Mouse (Mus musculus): ENCODE data around the gene Icos. TPM values are rescaled to one million over a fixed set of nuclear protein-coding genes. Genes with fewer than 3 reads are reported as not detected.

Icos gene
- polyA plus RNA-seq, 1 experiment from 2014 or later, result 0.14 TPM

- Histone ChIP-seq H3K9me3 (replicated peaks; ENCODE audit: control insufficient read depth, low read length) (no peaks in the 10 kb centered on the region), H3K4me1 (ENCODE audit: control insufficient read depth, insufficient read depth, low read length) (no peaks in the 10 kb centered on the region), H3K27ac (ENCODE audit: low read depth, low read length) (no peak overlapping the region), H3K36me3 (ENCODE audit: control insufficient read depth, insufficient read depth, low read length) (no peaks in the 10 kb centered on the region), H3K9ac (ENCODE audit: low read depth, low read length) (no peak overlapping the region), H3K4me2 (no peak overlapping the region), H3K4me3 (ENCODE audit: low read depth, low read length) (no peak overlapping the region), H3K27me3 (ENCODE audit: control insufficient read depth, insufficient read depth, low read length) (no peaks in the 10 kb centered on the region)
- WGBS (ENCODE audit: insufficient replicate concordance), result 38% methylated on average over 2 of the region's 2 CpGs
- no peak; the same call in 1 of the 2 replicates for ATAC-seq (replicated peaks; ENCODE audit: insufficient number of reproducible peaks, low FRiP score, low TSS enrichment)
Observed at GRCm38 (mm10) chr1:60998689-60999088, 21.0 kb downstream of the Icos start.

GRCm38 (mm10) chr1:61001786-61002354, 24.1 kb downstream of the Icos start:
- no peaks in the 10 kb centered on the region for H3K4me1 ChIP-seq (ENCODE audit: control insufficient read depth, insufficient read depth, low read length)
- ATAC-seq (replicated peaks; ENCODE audit: insufficient number of reproducible peaks, low FRiP score, low TSS enrichment), result no peak
- H3K9ac ChIP-seq (ENCODE audit: low read depth, low read length), result no peak overlapping the region
- no peak overlapping the region for H3K27ac ChIP-seq (ENCODE audit: low read depth, low read length)
- no peaks in the 10 kb centered on the region for H3K36me3 ChIP-seq (ENCODE audit: control insufficient read depth, insufficient read depth, low read length)
- no peaks in the 10 kb centered on the region for H3K27me3 ChIP-seq (ENCODE audit: control insufficient read depth, insufficient read depth, low read length)
- no peak overlapping the region for H3K4me3 ChIP-seq (ENCODE audit: low read depth, low read length)
- 82% methylated on average over 7 of the region's 7 CpGs for WGBS (ENCODE audit: insufficient replicate concordance)
- no peak overlapping the region for H3K4me2 ChIP-seq
- H3K9me3 ChIP-seq (replicated peaks; ENCODE audit: control insufficient read depth, low read length), result no peaks in the 10 kb centered on the region

- WGBS (ENCODE audit: insufficient replicate concordance), result 98% methylated on average over 2 of the region's 2 CpGs
- no peak for ATAC-seq (replicated peaks; ENCODE audit: insufficient number of reproducible peaks, low FRiP score, low TSS enrichment)
- no peak overlapping the region for H3K9ac ChIP-seq (ENCODE audit: low read depth, low read length)
- no peaks in the 10 kb centered on the region for H3K36me3 ChIP-seq (ENCODE audit: control insufficient read depth, insufficient read depth, low read length)
- no peak overlapping the region for H3K4me2 ChIP-seq
- H3K4me1 ChIP-seq (ENCODE audit: control insufficient read depth, insufficient read depth, low read length), result no peaks in the 10 kb centered on the region
- H3K27me3 ChIP-seq (ENCODE audit: control insufficient read depth, insufficient read depth, low read length), result no peaks in the 10 kb centered on the region
- no peak overlapping the region for H3K27ac ChIP-seq (ENCODE audit: low read depth, low read length)
- H3K4me3 ChIP-seq (ENCODE audit: low read depth, low read length), result no peak overlapping the region
- no peaks in the 10 kb centered on the region for H3K9me3 ChIP-seq (replicated peaks; ENCODE audit: control insufficient read depth, low read length)
Observed at GRCm38 (mm10) chr1:61006229-61006628, 28.5 kb downstream of the Icos start.

GRCm38 (mm10) chr1:61007516-61007915, 29.8 kb downstream of the Icos start:
- Histone ChIP-seq H3K4me2 (no peak overlapping the region), H3K36me3 (ENCODE audit: control insufficient read depth, insufficient read depth, low read length) (no peaks in the 10 kb centered on the region), H3K4me3 (ENCODE audit: low read depth, low read length) (no peak overlapping the region), H3K9me3 (replicated peaks; ENCODE audit: control insufficient read depth, low read length) (no peaks in the 10 kb centered on the region), H3K27me3 (ENCODE audit: control insufficient read depth, insufficient read depth, low read length) (no peaks in the 10 kb centered on the region), H3K9ac (ENCODE audit: low read depth, low read length) (no peak overlapping the region), H3K4me1 (ENCODE audit: control insufficient read depth, insufficient read depth, low read length) (no peaks in the 10 kb centered on the region), H3K27ac (ENCODE audit: low read depth, low read length) (no peak overlapping the region)
- ATAC-seq (replicated peaks; ENCODE audit: insufficient number of reproducible peaks, low FRiP score, low TSS enrichment), result no peak

GRCm38 (mm10) chr1:61016578-61017118, 38.9 kb downstream of the Icos start:
- Histone ChIP-seq H3K27ac (ENCODE audit: low read depth, low read length) (no peak overlapping the region), H3K9me3 (replicated peaks; ENCODE audit: control insufficient read depth, low read length) (no peaks in the 10 kb centered on the region), H3K4me3 (ENCODE audit: low read depth, low read length) (no peak overlapping the region), H3K27me3 (ENCODE audit: control insufficient read depth, insufficient read depth, low read length) (no peaks in the 10 kb centered on the region), H3K36me3 (ENCODE audit: control insufficient read depth, insufficient read depth, low read length) (no peaks in the 10 kb centered on the region), H3K4me1 (ENCODE audit: control insufficient read depth, insufficient read depth, low read length) (no peaks in the 10 kb centered on the region), H3K9ac (ENCODE audit: low read depth, low read length) (no peak overlapping the region), H3K4me2 (no peak overlapping the region)
- ATAC-seq (replicated peaks; ENCODE audit: insufficient number of reproducible peaks, low FRiP score, low TSS enrichment), result no peak
- WGBS (ENCODE audit: insufficient replicate concordance), result 75% methylated on average over 1 of the region's 1 CpGs

- no peaks in the 10 kb centered on the region for H3K27me3 ChIP-seq (ENCODE audit: control insufficient read depth, insufficient read depth, low read length)
- no peaks in the 10 kb centered on the region for H3K36me3 ChIP-seq (ENCODE audit: control insufficient read depth, insufficient read depth, low read length)
- H3K4me2 ChIP-seq, result no peak overlapping the region
- no peak overlapping the region for H3K9ac ChIP-seq (ENCODE audit: low read depth, low read length)
- no peak for ATAC-seq (replicated peaks; ENCODE audit: insufficient number of reproducible peaks, low FRiP score, low TSS enrichment)
- WGBS (ENCODE audit: insufficient replicate concordance), result 81% methylated on average over 5 of the region's 5 CpGs
- no peaks in the 10 kb centered on the region for H3K4me1 ChIP-seq (ENCODE audit: control insufficient read depth, insufficient read depth, low read length)
- H3K4me3 ChIP-seq (ENCODE audit: low read depth, low read length), result no peak overlapping the region
- H3K9me3 ChIP-seq (replicated peaks; ENCODE audit: control insufficient read depth, low read length), result no peaks in the 10 kb centered on the region
- no peak overlapping the region for H3K27ac ChIP-seq (ENCODE audit: low read depth, low read length)
Observed at GRCm38 (mm10) chr1:61026712-61027111, 49.0 kb downstream of the Icos start.

GRCm38 (mm10) chr1:61027519-61027918, 49.8 kb downstream of the Icos start:
- no peak overlapping the region for H3K9ac ChIP-seq (ENCODE audit: low read depth, low read length)
- no peaks in the 10 kb centered on the region for H3K9me3 ChIP-seq (replicated peaks; ENCODE audit: control insufficient read depth, low read length)
- no peak overlapping the region for H3K4me2 ChIP-seq
- ATAC-seq (replicated peaks; ENCODE audit: insufficient number of reproducible peaks, low FRiP score, low TSS enrichment), result no peak
- no peaks in the 10 kb centered on the region for H3K4me1 ChIP-seq (ENCODE audit: control insufficient read depth, insufficient read depth, low read length)
- H3K27ac ChIP-seq (ENCODE audit: low read depth, low read length), result no peak overlapping the region
- no peak overlapping the region for H3K4me3 ChIP-seq (ENCODE audit: low read depth, low read length)
- no peaks in the 10 kb centered on the region for H3K27me3 ChIP-seq (ENCODE audit: control insufficient read depth, insufficient read depth, low read length)
- no peaks in the 10 kb centered on the region for H3K36me3 ChIP-seq (ENCODE audit: control insufficient read depth, insufficient read depth, low read length)
- 78% methylated on average over 3 of the region's 3 CpGs for WGBS (ENCODE audit: insufficient replicate concordance)

GRCm38 (mm10) chr1:61029919-61030318, 52.2 kb downstream of the Icos start:
- Histone ChIP-seq H3K27ac (ENCODE audit: low read depth, low read length) (no peak overlapping the region), H3K4me3 (ENCODE audit: low read depth, low read length) (no peak overlapping the region), H3K27me3 (ENCODE audit: control insufficient read depth, insufficient read depth, low read length) (no peaks in the 10 kb centered on the region), H3K9me3 (replicated peaks; ENCODE audit: control insufficient read depth, low read length) (no peaks in the 10 kb centered on the region), H3K4me2 (no peak overlapping the region), H3K4me1 (ENCODE audit: control insufficient read depth, insufficient read depth, low read length) (no peaks in the 10 kb centered on the region), H3K36me3 (ENCODE audit: control insufficient read depth, insufficient read depth, low read length) (no peaks in the 10 kb centered on the region), H3K9ac (ENCODE audit: low read depth, low read length) (no peak overlapping the region)
- 57% methylated on average over 1 of the region's 1 CpGs for WGBS (ENCODE audit: insufficient replicate concordance)
- ATAC-seq (replicated peaks; ENCODE audit: insufficient number of reproducible peaks, low FRiP score, low TSS enrichment), result no peak

GRCm38 (mm10) chr1:61030532-61030931, 52.8 kb downstream of the Icos start:
- Histone ChIP-seq H3K9ac (ENCODE audit: low read depth, low read length) (no peak overlapping the region), H3K4me1 (ENCODE audit: control insufficient read depth, insufficient read depth, low read length) (no peaks in the 10 kb centered on the region), H3K4me2 (no peak overlapping the region), H3K27me3 (ENCODE audit: control insufficient read depth, insufficient read depth, low read length) (no peaks in the 10 kb centered on the region), H3K9me3 (replicated peaks; ENCODE audit: control insufficient read depth, low read length) (no peaks in the 10 kb centered on the region), H3K4me3 (ENCODE audit: low read depth, low read length) (no peak overlapping the region), H3K27ac (ENCODE audit: low read depth, low read length) (no peak overlapping the region), H3K36me3 (ENCODE audit: control insufficient read depth, insufficient read depth, low read length) (no peaks in the 10 kb centered on the region)
- ATAC-seq (replicated peaks; ENCODE audit: insufficient number of reproducible peaks, low FRiP score, low TSS enrichment), result no peak

All from heart, embryonic 11.5 days (tissue).